Mouse (Mus musculus): Measurements from ENCODE around the gene Gm20388.

DNA sequence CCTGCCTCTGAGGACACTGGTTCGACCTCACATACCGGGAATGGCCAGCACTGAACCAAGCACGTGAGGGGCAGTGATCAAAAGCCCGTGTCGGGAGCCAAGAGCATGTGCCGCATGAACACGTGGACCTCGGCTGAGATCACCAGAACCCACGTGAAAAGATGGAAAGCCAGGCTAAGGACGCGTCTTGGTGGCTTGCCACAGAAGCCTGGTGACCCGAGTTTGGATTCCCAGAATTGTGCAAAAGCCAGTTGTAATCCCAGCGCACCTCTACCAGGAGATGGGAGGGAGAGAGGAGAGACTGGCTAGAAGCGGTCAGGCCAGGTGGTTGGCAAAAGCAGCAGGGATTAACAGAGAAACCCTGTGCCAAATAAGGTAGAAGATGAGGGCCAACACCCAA is 2605.1 kb downstream of the Gm20388 start:
- no peak for TF ChIP-seq CTCF (IDR thresholded peaks at IDR 0.05; ENCODE audit: borderline replicate concordance, insufficient read depth, low read depth, low read length)
- TF ChIP-seq POLR2A (IDR thresholded peaks at IDR 0.05; ENCODE audit: borderline replicate concordance, insufficient read depth, low read length) = no peak
